Mouse (Mus musculus): Measurements from ENCODE around the gene Rpl5. TPM values are rescaled to one million over a fixed set of nuclear protein-coding genes. Genes with fewer than 3 reads are reported as not detected.
A peak's percentile ranks its signal among the peaks of the same experiment; 100 is the strongest.

Gene Rpl5
- polyA plus RNA-seq, 1 experiment from 2014 or later = 69.3 TPM

GRCm38 (mm10) chr5:107868905-107869424, 31.3 kb upstream of the Rpl5 start:
- no peaks in the 10 kb centered on the region for H3K27me3 ChIP-seq (replicated peaks; ENCODE audit: control insufficient read depth, insufficient read depth, low read length)
- no peaks in the 10 kb centered on the region for H3K36me3 ChIP-seq (ENCODE audit: control insufficient read depth, insufficient read depth, low read length)
- H3K4me2 ChIP-seq (ENCODE audit: low read depth, low read length) = peak overlapping the region; percentile 67
- under 1% methylated on average over 58 of the region's 58 CpGs for WGBS
- peaks cover 11% of the 10 kb centered on the region for H3K4me1 ChIP-seq (ENCODE audit: control insufficient read depth, insufficient read depth, low read length)
- H3K9me3 ChIP-seq (ENCODE audit: control insufficient read depth, low read length) = no peaks in the 10 kb centered on the region
- peak overlapping the region; percentile 97 for H3K27ac ChIP-seq (ENCODE audit: low read length)
- peak; percentile 98 for ATAC-seq
- peak overlapping the region; percentile 66 for H3K4me3 ChIP-seq (ENCODE audit: low read length)
- H3K9ac ChIP-seq (ENCODE audit: low read depth, low read length) = peak overlapping the region; percentile 93

- H3K27ac ChIP-seq (ENCODE audit: low read length) = no peak overlapping the region
Measured at GRCm38 (mm10) chr5:107869701-107870100, 30.6 kb upstream of the Rpl5 start.

GRCm38 (mm10) chr5:107873330-107873729, 27.0 kb upstream of the Rpl5 start:
- Histone ChIP-seq H3K27me3 (replicated peaks; ENCODE audit: control insufficient read depth, insufficient read depth, low read length) (no peaks in the 10 kb centered on the region), H3K9me3 (ENCODE audit: control insufficient read depth, low read length) (no peaks in the 10 kb centered on the region), H3K4me3 (ENCODE audit: low read length) (no peak overlapping the region), H3K9ac (ENCODE audit: low read depth, low read length) (no peak overlapping the region), H3K4me2 (ENCODE audit: low read depth, low read length) (0 out of 2 replicates have a peak overlapping the region, but pooled peaks have one; percentile 0), H3K36me3 (ENCODE audit: control insufficient read depth, insufficient read depth, low read length) (no peaks in the 10 kb centered on the region), H3K4me1 (ENCODE audit: control insufficient read depth, insufficient read depth, low read length) (peaks cover 14% of the 10 kb centered on the region), H3K27ac (ENCODE audit: low read length) (no peak overlapping the region)
- WGBS = 75% methylated on average over 6 of the region's 6 CpGs
- ATAC-seq = no peak

More at GRCm38 (mm10) chr5:107869701-107870100, 30.6 kb upstream of the Rpl5 start:
- Histone ChIP-seq H3K4me2 (ENCODE audit: low read depth, low read length) (no peak overlapping the region), H3K27me3 (replicated peaks; ENCODE audit: control insufficient read depth, insufficient read depth, low read length) (no peaks in the 10 kb centered on the region), H3K9ac (ENCODE audit: low read depth, low read length) (no peak overlapping the region), H3K4me3 (ENCODE audit: low read length) (no peak overlapping the region), H3K9me3 (ENCODE audit: control insufficient read depth, low read length) (no peaks in the 10 kb centered on the region), H3K36me3 (ENCODE audit: control insufficient read depth, insufficient read depth, low read length) (no peaks in the 10 kb centered on the region), H3K4me1 (ENCODE audit: control insufficient read depth, insufficient read depth, low read length) (peaks cover 17% of the 10 kb centered on the region)
- 53% methylated on average over 2 of the region's 2 CpGs for WGBS
- no peak for ATAC-seq

GRCm38 (mm10) chr5:107873886-107874302, 26.4 kb upstream of the Rpl5 start:
- H3K4me1 ChIP-seq (ENCODE audit: control insufficient read depth, insufficient read depth, low read length) = peaks cover 14% of the 10 kb centered on the region
- no peaks in the 10 kb centered on the region for H3K9me3 ChIP-seq (ENCODE audit: control insufficient read depth, low read length)
- no peak overlapping the region for H3K9ac ChIP-seq (ENCODE audit: low read depth, low read length)
- H3K4me2 ChIP-seq (ENCODE audit: low read depth, low read length) = 0 out of 2 replicates have a peak overlapping the region, but pooled peaks have one; percentile 0
- peak; percentile 14; the same call in 1 of the 2 replicates for ATAC-seq
- H3K27ac ChIP-seq (ENCODE audit: low read length) = peak overlapping the region; percentile 46
- no peak overlapping the region for H3K4me3 ChIP-seq (ENCODE audit: low read length)
- no peaks in the 10 kb centered on the region for H3K36me3 ChIP-seq (ENCODE audit: control insufficient read depth, insufficient read depth, low read length)
- no peaks in the 10 kb centered on the region for H3K27me3 ChIP-seq (replicated peaks; ENCODE audit: control insufficient read depth, insufficient read depth, low read length)
- 39% methylated on average over 7 of the region's 7 CpGs for WGBS

GRCm38 (mm10) chr5:107874561-107875260, 25.6 kb upstream of the Rpl5 start, which contains the start of gene Evi5:
TSS of gene Evi5 (minus strand) at chr5:107875107.
- peak; percentile 68 for ATAC-seq
- peak within 1 kb of the TSS; percentile 46 for H3K27ac ChIP-seq (ENCODE audit: low read length)
- H3K4me3 ChIP-seq (ENCODE audit: low read length) = no peak within 1 kb of the TSS
- H3K4me2 ChIP-seq (ENCODE audit: low read depth, low read length) = 0 out of 2 replicates have a peak within 1 kb of the TSS, but pooled peaks have one; percentile 0
- no peak within 1 kb of the TSS for H3K9ac ChIP-seq (ENCODE audit: low read depth, low read length)
- H3K9me3 ChIP-seq (ENCODE audit: control insufficient read depth, low read length) = no peaks in the 10 kb centered on the region
- peaks cover 14% of the 10 kb centered on the region for H3K4me1 ChIP-seq (ENCODE audit: control insufficient read depth, insufficient read depth, low read length)
- H3K36me3 ChIP-seq (ENCODE audit: control insufficient read depth, insufficient read depth, low read length) = no peaks in the 10 kb centered on the region
- 25% methylated on average over 4 of the region's 4 CpGs for WGBS
- no peaks in the 10 kb centered on the region for H3K27me3 ChIP-seq (replicated peaks; ENCODE audit: control insufficient read depth, insufficient read depth, low read length)

GRCm38 (mm10) chr5:107875261-107875611, 25.1 kb upstream of the Rpl5 start:
- H3K9ac ChIP-seq (ENCODE audit: low read depth, low read length) = no peak overlapping the region
- H3K4me1 ChIP-seq (ENCODE audit: control insufficient read depth, insufficient read depth, low read length) = peaks cover 14% of the 10 kb centered on the region
- H3K36me3 ChIP-seq (ENCODE audit: control insufficient read depth, insufficient read depth, low read length) = no peaks in the 10 kb centered on the region
- no peak overlapping the region for H3K4me2 ChIP-seq (ENCODE audit: low read depth, low read length)
- H3K27me3 ChIP-seq (replicated peaks; ENCODE audit: control insufficient read depth, insufficient read depth, low read length) = no peaks in the 10 kb centered on the region
- no peak for ATAC-seq
- H3K4me3 ChIP-seq (ENCODE audit: low read length) = no peak overlapping the region
- H3K9me3 ChIP-seq (ENCODE audit: control insufficient read depth, low read length) = no peaks in the 10 kb centered on the region
- H3K27ac ChIP-seq (ENCODE audit: low read length) = no peak overlapping the region

GRCm38 (mm10) chr5:107877053-107877452, 23.2 kb upstream of the Rpl5 start:
- peaks cover 14% of the 10 kb centered on the region for H3K4me1 ChIP-seq (ENCODE audit: control insufficient read depth, insufficient read depth, low read length)
- ATAC-seq = no peak

GRCm38 (mm10) chr5:107880710-107881109, 19.6 kb upstream of the Rpl5 start:
- Histone ChIP-seq H3K36me3 (ENCODE audit: control insufficient read depth, insufficient read depth, low read length) (no peaks in the 10 kb centered on the region), H3K9me3 (ENCODE audit: control insufficient read depth, low read length) (no peaks in the 10 kb centered on the region), H3K27me3 (replicated peaks; ENCODE audit: control insufficient read depth, insufficient read depth, low read length) (no peaks in the 10 kb centered on the region), H3K27ac (ENCODE audit: low read length) (0 out of 2 replicates have a peak overlapping the region, but pooled peaks have one; percentile 4), H3K4me1 (ENCODE audit: control insufficient read depth, insufficient read depth, low read length) (no peaks in the 10 kb centered on the region), H3K4me2 (ENCODE audit: low read depth, low read length) (no peak overlapping the region), H3K9ac (ENCODE audit: low read depth, low read length) (no peak overlapping the region), H3K4me3 (ENCODE audit: low read length) (no peak overlapping the region)
- ATAC-seq = peak; percentile 84
- 61% methylated on average over 5 of the region's 5 CpGs for WGBS

More at GRCm38 (mm10) chr5:107877053-107877452, 23.2 kb upstream of the Rpl5 start:
- WGBS = 85% methylated on average over 1 of the region's 1 CpGs
- H3K27ac ChIP-seq (ENCODE audit: low read length) = no peak overlapping the region
- H3K9ac ChIP-seq (ENCODE audit: low read depth, low read length) = no peak overlapping the region
- no peaks in the 10 kb centered on the region for H3K27me3 ChIP-seq (replicated peaks; ENCODE audit: control insufficient read depth, insufficient read depth, low read length)
- no peak overlapping the region for H3K4me2 ChIP-seq (ENCODE audit: low read depth, low read length)
- no peak overlapping the region for H3K4me3 ChIP-seq (ENCODE audit: low read length)
- no peaks in the 10 kb centered on the region for H3K9me3 ChIP-seq (ENCODE audit: control insufficient read depth, low read length)
- H3K36me3 ChIP-seq (ENCODE audit: control insufficient read depth, insufficient read depth, low read length) = no peaks in the 10 kb centered on the region

GRCm38 (mm10) chr5:107889994-107890888, 10.1 kb upstream of the Rpl5 start:
- H3K36me3 ChIP-seq (ENCODE audit: control insufficient read depth, insufficient read depth, low read length) = no peaks in the 10 kb centered on the region
- H3K27ac ChIP-seq (ENCODE audit: low read length) = peak overlapping the region; percentile 37; the same call in 1 of the 2 replicates
- peaks cover 8% of the 10 kb centered on the region for H3K4me1 ChIP-seq (ENCODE audit: control insufficient read depth, insufficient read depth, low read length)
- H3K4me3 ChIP-seq (ENCODE audit: low read length) = no peak overlapping the region
- peak; percentile 82 for ATAC-seq
- H3K4me2 ChIP-seq (ENCODE audit: low read depth, low read length) = no peak overlapping the region
- 0 out of 2 replicates have a peak overlapping the region, but pooled peaks have one; percentile 30 for H3K9ac ChIP-seq (ENCODE audit: low read depth, low read length)
- WGBS = 46% methylated on average over 9 of the region's 9 CpGs
- H3K27me3 ChIP-seq (replicated peaks; ENCODE audit: control insufficient read depth, insufficient read depth, low read length) = no peaks in the 10 kb centered on the region
- no peaks in the 10 kb centered on the region for H3K9me3 ChIP-seq (ENCODE audit: control insufficient read depth, low read length)

Measured in intestine, embryonic 16.5 days (tissue).